Mouse (Mus musculus): ENCODE measurements around the gene Cryzl1. TPM values are rescaled to one million over a fixed set of nuclear protein-coding genes. Genes with fewer than 3 reads are reported as not detected.
A peak's percentile ranks its signal among the peaks of the same experiment; 100 is the strongest.

Gene Cryzl1
- total and polyA plus RNA-seq, 3 experiments: 20.2 to 44.4 TPM; not detected in 1

DNA sequence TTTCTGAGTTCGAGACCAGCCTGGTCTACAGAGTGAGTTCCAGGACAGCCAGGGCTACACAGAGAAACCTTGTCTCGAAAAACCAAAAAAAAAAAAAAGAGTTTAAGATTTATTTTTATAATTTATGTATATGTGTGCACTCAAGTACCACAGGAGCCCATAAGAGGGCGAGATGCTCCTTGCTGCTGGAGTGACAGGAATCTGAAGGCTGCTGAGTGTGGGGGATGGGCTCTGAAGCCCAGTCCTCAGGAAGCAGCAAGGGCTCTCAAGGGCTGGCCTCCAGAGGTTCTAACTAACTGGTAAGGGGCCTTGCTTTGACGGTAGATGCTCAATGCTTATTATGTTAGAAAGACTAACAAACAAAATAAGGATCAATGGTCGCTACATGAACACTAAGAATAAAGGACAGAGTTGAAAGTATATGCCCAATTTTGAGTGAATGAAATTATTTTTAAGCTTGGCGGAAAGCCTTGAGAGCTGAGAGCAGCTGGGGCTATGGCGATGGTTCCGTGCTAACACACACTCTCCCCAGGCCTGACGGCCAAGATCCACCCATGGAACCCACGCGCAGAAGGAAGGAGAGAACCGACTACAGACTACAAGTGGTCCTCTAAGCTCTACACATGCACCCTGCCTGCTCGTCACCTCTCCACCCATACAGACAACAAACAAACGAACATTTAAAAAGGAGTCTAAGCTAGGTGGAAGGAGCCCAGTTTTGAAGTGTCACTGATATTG lies 24.0 kb downstream of the Cryzl1 start:
- no peak overlapping the region for H3K27ac ChIP-seq (ENCODE audit: control insufficient read depth, low read depth, low read length)
- TF ChIP-seq NELFE (IDR thresholded peaks at IDR 0.05; ENCODE audit: low read depth, low read length) (no peak), CHD2 (IDR thresholded peaks at IDR 0.05; ENCODE audit: low read length) (no peak), SMC3 (IDR thresholded peaks at IDR 0.05; ENCODE audit: low read depth, low read length) (no peak), CTCF (IDR thresholded peaks at IDR 0.05 in 2 of 3, conservative IDR thresholded peaks at IDR 0.05 in 1 of 3; ENCODE audit: control insufficient read depth in 1 of 3, insufficient read depth in 1 of 3, low read depth in 2 of 3, low read length in 3 of 3, poor library complexity in 1 of 3, severe bottlenecking in 1 of 3) (peak in 2 of 3 experiments; percentile 18 to 25; a peak in 2 of 6 replicates), TCF12 (IDR thresholded peaks at IDR 0.05; ENCODE audit: low read depth, low read length) (no peak), RAD21 (IDR thresholded peaks at IDR 0.05; ENCODE audit: low read depth, low read length) (peak; percentile 8), ELF1 (IDR thresholded peaks at IDR 0.05; ENCODE audit: low read depth, low read length) (no peak), GATA1 (IDR thresholded peaks at IDR 0.05; ENCODE audit: low read depth, low read length) (no peak)
- H3K79me2 ChIP-seq (ENCODE audit: control insufficient read depth, insufficient read depth, low read length, poor library complexity): no peaks in the 10 kb centered on the region
- peaks cover 0 to 12% of the 10 kb centered on the region in 2 experiments; a peak in 2 of 4 replicates for H3K36me3 ChIP-seq (ENCODE audit: control insufficient read depth in 1 of 2, insufficient read depth in 2 of 2, low read length in 2 of 2)
- H3K27me3 ChIP-seq (ENCODE audit: control insufficient read depth in 1 of 2, insufficient read depth in 2 of 2, low read length in 2 of 2): no peaks in the 10 kb centered on the region
- DNase-seq (ENCODE audit: low read depth, low spot score): no peak
- H3K4me1 ChIP-seq (ENCODE audit: control insufficient read depth in 1 of 2, insufficient read depth in 2 of 2, low read length in 2 of 2): 0 out of 4 replicates have a peak, but pooled peaks cover 0 to 2% of the 10 kb centered on the region in 2 experiments
- no peaks in the 10 kb centered on the region for H3K9me3 ChIP-seq (replicated peaks; ENCODE audit: insufficient read depth, low read length)
- H3K4me3 ChIP-seq (ENCODE audit: control insufficient read depth in 1 of 2, insufficient read depth in 1 of 2, low read depth in 2 of 2, low read length in 2 of 2): no peak overlapping the region
- no peak overlapping the region for H3K9ac ChIP-seq (ENCODE audit: control insufficient read depth, low read depth, low read length, poor library complexity, severe bottlenecking)

DNA sequence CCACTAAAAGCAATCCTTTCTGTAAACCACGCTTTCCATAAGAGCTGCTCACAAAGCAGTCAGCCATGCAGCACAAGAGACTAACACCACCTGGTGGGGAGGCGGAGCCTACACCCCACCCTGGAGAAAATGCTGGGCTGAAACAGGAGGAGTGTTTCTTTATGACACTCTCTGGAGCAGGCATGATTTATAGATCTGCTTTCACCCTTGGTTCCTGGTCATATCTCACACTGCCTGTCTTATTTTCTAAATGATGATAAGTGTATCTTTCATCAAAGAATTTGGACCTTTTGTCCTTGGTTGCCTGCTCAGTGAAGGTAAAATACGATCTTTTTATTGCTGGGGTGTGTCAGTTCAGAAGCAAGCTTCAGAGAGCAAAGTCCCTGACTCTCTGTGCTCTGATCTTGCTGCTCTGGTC lies 26.0 kb downstream of the Cryzl1 start:
- Histone ChIP-seq H3K79me2 (ENCODE audit: control insufficient read depth, insufficient read depth, low read length, poor library complexity) (no peaks in the 10 kb centered on the region), H3K27me3 (ENCODE audit: control insufficient read depth in 1 of 2, insufficient read depth in 2 of 2, low read length in 2 of 2) (no peaks in the 10 kb centered on the region), H3K4me1 (ENCODE audit: control insufficient read depth in 1 of 2, insufficient read depth in 2 of 2, low read length in 2 of 2) (0 out of 4 replicates have a peak, but pooled peaks cover 0 to 2% of the 10 kb centered on the region in 2 experiments), H3K36me3 (ENCODE audit: control insufficient read depth in 1 of 2, insufficient read depth in 2 of 2, low read length in 2 of 2) (peaks cover 0 to 10% of the 10 kb centered on the region in 2 experiments; a peak in 2 of 4 replicates), H3K9me3 (replicated peaks; ENCODE audit: insufficient read depth, low read length) (no peaks in the 10 kb centered on the region), H3K4me3 (ENCODE audit: control insufficient read depth in 1 of 2, insufficient read depth in 1 of 2, low read depth in 2 of 2, low read length in 2 of 2) (no peak overlapping the region), H3K27ac (ENCODE audit: control insufficient read depth, low read depth, low read length) (no peak overlapping the region), H3K9ac (ENCODE audit: control insufficient read depth, low read depth, low read length, poor library complexity, severe bottlenecking) (no peak overlapping the region)
- DNase-seq (ENCODE audit: low read depth, low spot score): no peak
- no peak for TF ChIP-seq ZMIZ1 (IDR thresholded peaks at IDR 0.05; ENCODE audit: low read depth, low read length)

DNA sequence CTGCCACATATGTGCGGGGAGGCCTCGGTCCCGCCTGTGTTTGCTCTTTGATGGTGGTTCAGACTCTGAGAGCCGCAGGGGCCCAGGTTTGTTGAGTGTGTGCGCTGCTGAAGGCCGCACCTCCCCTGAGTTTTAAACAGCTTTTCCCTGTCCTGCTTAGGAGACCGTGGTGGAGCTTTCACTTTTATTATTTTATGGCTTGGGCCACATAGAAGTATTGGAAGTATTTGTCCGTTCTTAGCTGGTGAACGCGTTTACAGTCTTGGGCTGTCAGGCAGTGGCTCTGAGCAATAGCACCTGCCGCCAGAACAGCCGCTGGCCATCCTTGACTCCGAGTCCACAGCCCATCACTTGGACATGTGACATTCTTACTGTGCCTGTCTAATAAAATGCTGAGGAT lies 26.9 kb downstream of the Cryzl1 start:
- TF ChIP-seq POLR2A (IDR thresholded peaks at IDR 0.05; ENCODE audit: control insufficient read depth in 1 of 2, insufficient read depth in 1 of 2, low read depth in 1 of 2, low read length in 2 of 2, poor library complexity in 1 of 2) (no peak), ZNF384 (IDR thresholded peaks at IDR 0.05; ENCODE audit: low read depth, low read length) (no peak), E2F4 (IDR thresholded peaks at IDR 0.05; ENCODE audit: borderline replicate concordance, low read depth, low read length) (no peak), ZMIZ1 (IDR thresholded peaks at IDR 0.05; ENCODE audit: low read depth, low read length) (no peak), USF2 (IDR thresholded peaks at IDR 0.05; ENCODE audit: borderline replicate concordance in 1 of 2, insufficient read depth in 1 of 2, low read depth in 1 of 2, low read length in 2 of 2) (no peak), ELF1 (IDR thresholded peaks at IDR 0.05; ENCODE audit: low read depth, low read length) (no peak), CHD2 (IDR thresholded peaks at IDR 0.05; ENCODE audit: low read length) (no peak), SIN3A (IDR thresholded peaks at IDR 0.05; ENCODE audit: low read length) (no peak), MYC (IDR thresholded peaks at IDR 0.05; ENCODE audit: low read depth, low read length) (no peak), RCOR1 (IDR thresholded peaks at IDR 0.05; ENCODE audit: low read depth, low read length) (no peak), HCFC1 (IDR thresholded peaks at IDR 0.05; ENCODE audit: low read depth, low read length) (no peak), CHD1 (IDR thresholded peaks at IDR 0.05; ENCODE audit: low read depth, low read length) (no peak), CTCF (IDR thresholded peaks at IDR 0.05 in 2 of 3, conservative IDR thresholded peaks at IDR 0.05 in 1 of 3; ENCODE audit: control insufficient read depth in 1 of 3, insufficient read depth in 1 of 3, low read depth in 2 of 3, low read length in 3 of 3, poor library complexity in 1 of 3, severe bottlenecking in 1 of 3) (no peak), MAFK (IDR thresholded peaks at IDR 0.05; ENCODE audit: borderline replicate concordance, low read depth, low read length) (no peak), BHLHE40 (IDR thresholded peaks at IDR 0.05; ENCODE audit: borderline replicate concordance, low read depth, low read length) (no peak), EP300 (IDR thresholded peaks at IDR 0.05; ENCODE audit: low read depth in 1 of 2, low read length in 2 of 2) (no peak), TBP (IDR thresholded peaks at IDR 0.05; ENCODE audit: low read depth, low read length) (no peak), POLR2AphosphoS2 (IDR thresholded peaks at IDR 0.05; ENCODE audit: low read length) (no peak), ZKSCAN1 (IDR thresholded peaks at IDR 0.05; ENCODE audit: low read depth, low read length) (no peak)
- Histone ChIP-seq H3K4me3 (ENCODE audit: control insufficient read depth in 1 of 2, insufficient read depth in 1 of 2, low read depth in 2 of 2, low read length in 2 of 2) (no peak overlapping the region), H3K36me3 (ENCODE audit: control insufficient read depth in 1 of 2, insufficient read depth in 2 of 2, low read length in 2 of 2) (peaks cover 0 to 13% of the 10 kb centered on the region in 2 experiments; a peak in 2 of 4 replicates)

More for the DNA sequence above, 26.9 kb downstream of the Cryzl1 start:
- no peaks in the 10 kb centered on the region for H3K9me3 ChIP-seq (replicated peaks; ENCODE audit: insufficient read depth, low read length)
- H3K79me2 ChIP-seq (ENCODE audit: control insufficient read depth, insufficient read depth, low read length, poor library complexity): no peaks in the 10 kb centered on the region
- H3K4me1 ChIP-seq (ENCODE audit: control insufficient read depth in 1 of 2, insufficient read depth in 2 of 2, low read length in 2 of 2): 0 out of 4 replicates have a peak, but pooled peaks cover 0 to 2% of the 10 kb centered on the region in 2 experiments
- no peaks in the 10 kb centered on the region for H3K27me3 ChIP-seq (ENCODE audit: control insufficient read depth in 1 of 2, insufficient read depth in 2 of 2, low read length in 2 of 2)
- H3K9ac ChIP-seq (ENCODE audit: control insufficient read depth, low read depth, low read length, poor library complexity, severe bottlenecking): no peak overlapping the region
- no peak overlapping the region for H3K27ac ChIP-seq (ENCODE audit: control insufficient read depth, low read depth, low read length)
- no peak for DNase-seq (ENCODE audit: low read depth, low spot score)

All from MEL (cell line).